Comparison of ENCODE assay signal across 9 mouse cellular contexts in genomic region chr1:34005726-34006638, GRCm38 (mm10).
A peak's percentile ranks its signal among the peaks of the same experiment; 100 is the strongest.
DNase-seq lines count a peak whose midpoint lies in the region; ATAC-seq and TF ChIP-seq lines count a peak whose summit lies in the region.
"Had no signal": no experiment of that assay in that cellular context is flagged by ENCODE, and none has a peak within 500 bp of the region (broad histone marks: within the 10 kb centered on the region; RNA-seq: fewer than 3 reads in every experiment).

No protein-coding gene starts in this region.

- DNase-seq in spleen, adult 2 months (ENCODE audit: low read depth in 1 of 2, low spot score in 2 of 2), result peak in 1 of 2 experiments; percentile 26
- DNase-seq in spleen, postnatal 4 days (ENCODE audit: low spot score in 2 of 2), result no peak
- DNase-seq in embryo, embryonic 11 days, result peak; percentile 88
- DNase-seq in left cerebral cortex, postnatal 25 days (ENCODE audit: low spot score in 2 of 2), result peak; percentile 74 to 84
- peak; percentile 52 for DNase-seq in right cerebral cortex, postnatal 14 days

- TF ChIP-seq POLR2A in spleen, adult 2 months (IDR thresholded peaks at IDR 0.05; ENCODE audit: low read depth, low read length), result no peak

- peak overlapping the region; percentile 84 for H3K4me2 ChIP-seq in intestine, embryonic 15.5 days (replicated peaks)

- H3K9ac ChIP-seq in intestine, embryonic 15.5 days, result peak overlapping the region; percentile 37; the same call in 1 of the 2 replicates

- H3K4me1 ChIP-seq in spleen, adult 2 months (ENCODE audit: control insufficient read depth, insufficient read depth, insufficient read length), result peaks cover 2% of the 10 kb centered on the region; the same call in 1 of the 2 replicates
- H3K4me1 ChIP-seq in intestine, embryonic 15.5 days (replicated peaks), result peaks cover 7% of the 10 kb centered on the region; the same call in 1 of the 2 replicates

- H3K27me3 ChIP-seq in spleen, adult 2 months (ENCODE audit: control insufficient read depth, insufficient read depth, low read length), result no peaks in the 10 kb centered on the region
- 0 out of 2 replicates have a peak, but pooled peaks cover 7% of the 10 kb centered on the region for H3K27me3 ChIP-seq in intestine, embryonic 15.5 days (replicated peaks)

- intact Hi-C loops in left cerebral cortex, postnatal 25 days (cut with DNase I), result loop anchor here (1.0 to 5.0 kb wide), 3 partner anchors 56 to 158 kb away; no protein-coding TSS in a partner anchor

- WGBS in spleen, adult 2 months, result 2% methylated on average over 29 of the region's 29 CpGs
- under 1% methylated on average over 29 of the region's 29 CpGs for WGBS in intestine, embryonic 15.5 days

- H3K27ac ChIP-seq in spleen, adult 2 months (ENCODE audit: insufficient read depth, low read length), result no peak overlapping the region
- peak overlapping the region; percentile 56; the same call in 1 of the 2 replicates for H3K27ac ChIP-seq in intestine, embryonic 15.5 days

- no peaks in the 10 kb centered on the region for H3K9me3 ChIP-seq in intestine, embryonic 15.5 days
- H3K9me3 ChIP-seq: G1E had no signal

- peak overlapping the region; percentile 43 for H3K4me3 ChIP-seq in spleen, adult 2 months (ENCODE audit: extremely low read depth, insufficient read depth, insufficient read length)
- peak overlapping the region; percentile 41 for H3K4me3 ChIP-seq in intestine, embryonic 15.5 days (replicated peaks)

- ATAC-seq in granulocyte monocyte progenitor cell, adult 5-6 weeks (replicated peaks; ENCODE audit: poor library complexity, severe bottlenecking), result peak; percentile 83
- ATAC-seq in intestine, embryonic 15.5 days, result peak; percentile 81
- peak; percentile 89 for ATAC-seq in megakaryocyte progenitor cell, adult 5-6 weeks (replicated peaks; ENCODE audit: poor library complexity)

- TF ChIP-seq CTCF in spleen, adult 2 months (IDR thresholded peaks at IDR 0.05; ENCODE audit: extremely low read depth, insufficient read depth, insufficient read length, insufficient replicate concordance), result peak; percentile 12; the same call in 1 of the 2 replicates

- no peaks in the 10 kb centered on the region for H3K36me3 ChIP-seq in spleen, adult 2 months (ENCODE audit: control insufficient read depth, insufficient read depth, low read length)
- no peaks in the 10 kb centered on the region for H3K36me3 ChIP-seq in intestine, embryonic 15.5 days
- H3K36me3 ChIP-seq: G1E had no signal

Comparison
In these comparisons a context has a peak if more than half of its experiments do, and no peak if none do; other contexts are left out.
1. DNase-seq: peak in embryo, embryonic 11 days (single experiment), left cerebral cortex, postnatal 25 days (2 of 2) and right cerebral cortex, postnatal 14 days (single experiment); none in spleen, postnatal 4 days (0 of 2).
2. Peak in every context shown above with its lines, with median percentiles within 50 percentile points of each other: ATAC-seq.